Mouse (Mus musculus) ovary, postnatal 10 days (tissue): ENCODE data around the gene Gnai3.

ENCODE experiments used
- DNase-seq: peaks from one replicate; pipeline ENCODE4 v3.0.0; 2022; ENCODE audit warnings: low spot score

Gene Gnai3

DNA sequence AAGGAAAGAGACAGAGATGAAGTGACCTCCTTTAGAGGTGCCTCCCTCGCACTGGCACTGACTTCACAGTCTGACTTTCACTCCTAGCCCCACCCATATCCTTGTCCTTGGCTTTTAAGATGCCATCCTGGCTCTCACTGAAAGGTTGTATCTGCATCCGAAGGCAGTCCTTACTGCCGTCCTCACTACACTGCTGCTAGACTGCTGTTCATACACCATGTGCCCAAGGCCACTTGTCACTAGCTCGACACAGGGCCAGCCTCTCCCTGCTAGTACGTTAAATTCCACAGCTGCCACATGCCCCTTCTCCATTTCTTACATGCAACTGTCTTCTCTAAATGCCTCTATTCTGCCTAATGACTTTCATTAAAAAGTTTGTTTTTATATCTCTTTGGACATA lies 34.6 kb downstream of the Gnai3 start:
- DNase-seq = no peak

DNA sequence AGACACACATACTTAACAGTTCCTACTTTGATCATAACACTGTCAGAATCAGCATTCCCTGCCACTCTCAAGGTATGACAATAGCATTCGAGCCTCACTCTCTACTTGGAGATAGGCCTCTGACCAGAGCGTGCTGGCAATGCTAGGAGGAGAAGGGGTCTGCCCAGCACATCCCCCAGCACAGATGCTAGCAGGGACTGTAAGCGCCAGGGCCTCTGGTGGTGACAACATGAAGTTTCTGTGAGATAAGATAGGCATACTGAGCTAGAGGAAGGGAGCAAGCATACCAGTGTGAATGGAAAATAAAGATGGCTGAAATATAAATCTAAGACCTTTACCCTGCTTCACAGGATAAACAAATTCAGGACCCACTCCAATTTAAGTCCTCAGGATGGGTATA lies 40.7 kb downstream of the Gnai3 start:
- no peak for DNase-seq

DNA sequence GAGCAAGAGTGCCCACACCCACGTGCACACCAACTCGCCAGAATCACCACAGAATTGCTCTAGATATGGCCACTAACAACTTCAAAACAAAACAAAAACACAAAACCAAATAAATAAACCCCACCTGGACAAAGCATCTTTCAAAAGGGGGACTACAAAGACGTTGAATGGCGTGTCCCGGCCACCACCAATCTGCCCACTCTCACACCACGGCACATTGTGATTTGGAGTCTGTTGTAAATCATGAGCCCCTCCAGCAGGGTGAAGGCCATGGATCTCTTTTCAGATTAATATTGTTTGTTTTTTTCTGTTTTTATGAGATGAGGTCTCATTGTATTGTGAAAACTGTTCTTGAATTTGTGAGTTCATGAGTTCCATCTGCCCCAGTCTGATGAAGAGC lies 43.9 kb downstream of the Gnai3 start:
- no peak for DNase-seq

DNA sequence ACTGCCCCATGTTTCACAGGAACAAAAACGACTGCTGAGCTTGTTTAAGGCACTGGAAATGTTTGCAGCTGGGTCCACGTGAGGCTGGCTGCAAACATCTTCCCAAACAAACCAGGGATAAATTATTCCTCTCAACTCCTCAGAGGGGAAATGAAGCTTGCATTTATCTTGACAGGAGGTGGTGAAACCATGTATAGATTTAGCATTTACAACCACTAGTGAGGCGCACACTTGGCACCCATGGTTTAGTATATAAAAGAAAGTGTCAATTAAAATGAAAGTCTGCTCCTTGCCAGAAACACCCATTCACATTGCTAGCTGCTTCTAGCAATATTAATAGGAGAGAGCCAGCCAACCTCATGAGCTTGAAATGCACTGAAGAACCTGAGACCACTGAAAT lies 44.4 kb downstream of the Gnai3 start:
- DNase-seq = no peak

DNA sequence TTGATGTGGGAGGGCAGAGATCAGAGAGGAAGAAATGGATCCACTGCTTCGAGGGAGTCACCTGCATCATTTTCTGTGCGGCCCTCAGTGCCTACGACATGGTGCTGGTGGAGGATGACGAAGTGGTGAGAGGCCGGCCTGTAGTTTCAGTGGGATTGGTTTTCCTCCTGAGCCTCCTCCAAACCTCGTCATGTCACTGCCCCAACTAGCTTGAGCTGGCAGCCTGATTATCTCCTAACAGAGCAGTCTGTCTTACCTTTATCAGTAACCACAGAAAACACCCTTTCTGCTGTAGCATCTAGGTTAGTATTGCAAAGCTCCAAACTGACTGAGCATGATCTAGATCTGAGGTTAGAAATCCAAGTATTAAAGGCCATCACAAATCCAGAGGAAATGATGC lies 47.6 kb downstream of the Gnai3 start:
- DNase-seq = no peak

DNA sequence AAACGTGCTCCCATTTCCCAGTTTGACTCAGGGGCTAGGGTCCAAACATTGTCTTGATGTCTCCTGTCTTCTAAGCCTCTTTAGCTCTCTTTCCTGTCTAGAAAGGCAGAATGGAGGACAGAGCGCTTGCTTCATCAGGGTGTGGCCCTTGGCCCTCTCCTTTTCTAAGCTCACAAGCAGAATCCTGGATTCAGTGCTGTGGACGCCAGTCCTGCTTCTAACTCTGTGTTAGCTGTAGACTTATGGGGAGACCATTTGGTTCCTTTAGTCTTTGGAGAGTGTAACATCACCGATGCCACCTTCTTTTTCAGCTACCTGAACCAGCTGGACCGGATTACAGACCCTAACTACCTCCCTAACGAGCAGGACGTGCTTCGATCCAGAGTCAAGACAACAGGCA lies 48.3 kb downstream of the Gnai3 start:
- no peak for DNase-seq

DNA sequence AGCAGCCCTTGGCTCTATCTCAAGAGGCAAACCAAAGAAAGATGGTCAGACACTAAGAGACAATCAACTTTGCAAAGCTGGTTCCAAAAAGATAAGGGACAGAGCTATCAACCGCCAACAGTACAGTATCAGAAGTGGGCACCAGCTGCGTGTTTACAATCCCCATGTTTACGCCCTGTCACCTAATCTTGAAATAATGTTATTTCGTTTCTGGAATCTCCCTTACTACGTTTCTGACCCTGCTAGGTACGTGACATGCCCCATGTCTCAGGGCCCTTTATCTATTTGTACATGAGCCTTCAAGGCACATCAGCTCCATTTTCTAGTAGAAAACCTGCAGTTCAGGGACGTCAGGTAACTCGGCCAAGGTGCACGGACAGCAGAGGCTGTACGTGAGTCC lies 49.2 kb downstream of the Gnai3 start:
- DNase-seq = no peak

DNA sequence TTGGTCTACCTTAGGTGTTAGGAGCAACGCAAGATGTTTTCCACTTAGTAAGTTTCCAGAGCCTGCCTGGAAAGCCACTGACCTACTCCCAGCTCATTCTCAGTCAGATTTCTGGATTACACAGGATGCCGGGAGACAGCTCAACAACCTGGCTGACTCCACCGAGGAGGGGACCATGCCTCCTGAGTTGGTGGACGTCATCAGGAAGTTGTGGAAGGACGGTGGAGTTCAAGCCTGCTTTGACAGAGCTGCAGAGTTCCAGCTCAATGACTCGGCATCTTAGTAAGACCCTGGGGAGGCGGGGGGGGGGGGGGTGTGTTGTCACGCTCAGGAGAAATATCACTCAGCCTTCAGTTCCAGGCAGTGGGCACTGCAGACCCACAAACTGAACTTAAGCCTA lies 49.7 kb downstream of the Gnai3 start:
- no peak for DNase-seq

DNA sequence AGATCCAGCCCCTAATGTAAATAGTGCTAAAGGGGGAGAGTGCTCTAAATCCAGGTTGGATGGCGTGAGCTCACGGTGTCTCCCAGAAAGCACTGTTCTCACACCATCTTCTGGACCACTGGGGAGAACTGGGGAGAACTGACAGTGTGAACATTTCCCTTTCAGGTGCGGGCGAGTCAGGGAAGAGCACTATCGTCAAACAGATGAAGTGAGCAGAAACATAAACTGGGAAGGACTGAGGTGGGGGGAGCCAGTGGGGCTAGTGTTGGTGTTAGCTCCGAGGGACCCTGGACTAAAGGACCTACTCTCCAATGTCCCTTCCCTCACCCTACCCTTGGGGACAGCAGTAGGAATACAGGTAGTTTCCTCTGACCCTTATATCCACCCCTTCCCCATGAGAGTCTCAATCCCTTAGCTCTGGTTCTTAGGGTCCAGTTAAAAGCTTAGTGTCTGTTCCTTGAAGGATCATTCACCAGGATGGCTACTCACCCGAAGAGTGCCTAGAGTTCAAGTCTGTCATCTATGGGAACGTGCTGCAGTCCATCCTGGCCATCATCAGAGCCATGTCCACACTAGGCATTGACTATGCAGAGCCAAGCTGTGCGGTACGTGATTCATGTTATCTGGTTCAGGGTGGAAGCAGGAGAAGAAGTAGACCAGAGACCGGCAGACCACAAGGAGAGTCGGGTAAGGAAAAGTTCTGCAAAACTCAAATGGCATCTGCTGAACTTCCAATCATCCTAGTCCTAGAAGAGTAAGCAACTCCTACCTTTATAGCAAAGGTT lies 50.8 kb downstream of the Gnai3 start:
- no peak for DNase-seq

DNA sequence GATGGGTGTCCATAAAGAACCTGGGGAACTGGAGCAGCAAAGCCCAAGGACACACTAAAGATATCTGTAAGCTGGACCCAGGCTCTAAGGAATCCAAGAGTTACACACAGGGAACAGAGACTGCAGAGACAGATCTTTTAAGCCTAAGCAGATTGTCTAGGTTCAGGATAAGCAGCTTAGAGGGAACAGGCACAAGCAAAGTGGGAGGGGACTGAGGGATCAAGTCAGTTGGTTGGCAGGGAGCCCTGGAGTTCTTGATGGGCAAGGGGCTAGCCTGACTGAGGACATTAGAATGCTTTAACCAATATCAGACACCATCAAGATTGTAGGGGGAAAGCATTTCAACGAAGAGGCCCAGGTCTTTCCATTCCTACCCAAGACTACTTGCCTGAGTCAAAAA lies 51.8 kb downstream of the Gnai3 start:
- DNase-seq = no peak

DNA sequence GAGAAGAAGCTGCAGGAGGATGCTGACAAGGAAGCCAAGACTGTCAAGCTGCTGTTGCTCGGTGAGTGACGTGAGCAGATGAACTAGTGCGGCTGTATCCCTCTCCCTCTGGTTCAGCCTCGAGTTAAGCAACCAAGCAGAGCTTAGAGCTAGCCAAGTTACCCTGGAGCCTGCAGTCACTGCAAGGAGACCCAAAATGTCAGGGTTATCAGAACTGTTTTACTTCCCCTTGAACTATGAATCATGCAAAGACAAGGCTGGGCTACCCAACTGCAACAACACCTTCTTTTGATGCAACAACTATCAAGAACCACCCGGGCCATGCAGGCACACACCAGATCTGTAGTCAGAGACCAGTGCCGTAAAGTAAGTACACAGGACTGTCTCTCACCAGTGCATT lies 52.6 kb downstream of the Gnai3 start:
- DNase-seq = no peak

DNA sequence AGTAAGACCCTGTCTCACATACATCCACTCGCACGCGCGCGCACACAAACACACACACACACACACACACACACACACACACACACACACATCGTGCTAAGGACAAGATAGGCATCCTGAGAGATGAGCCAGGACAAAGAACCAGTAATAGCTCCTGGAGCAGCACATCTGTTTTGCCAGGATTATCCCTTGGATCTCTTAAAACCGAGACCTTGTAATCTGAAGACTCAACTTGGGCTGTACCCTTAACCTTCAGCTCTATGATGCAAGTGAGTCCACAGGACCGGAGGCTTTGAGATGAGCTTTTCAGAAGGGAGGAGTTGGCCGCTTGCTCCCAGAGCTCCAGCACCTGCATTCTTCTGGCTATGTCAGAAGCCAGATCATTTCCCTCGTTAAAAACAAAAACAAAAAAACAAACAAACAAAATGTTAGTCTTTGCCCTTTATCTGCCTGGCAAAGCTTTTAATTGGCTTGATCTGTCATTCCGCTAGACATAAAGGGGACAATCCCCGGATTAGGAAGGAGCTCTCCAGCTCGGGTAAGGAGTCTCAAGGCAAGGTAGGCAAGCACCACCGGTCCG lies 53.3 kb downstream of the Gnai3 start, which contains the start of gene Gnat2:
Gene Gnat2, plus strand, starts transcription at position 254 of the 580 bp plus-strand sequence.
- DNase-seq = no peak

DNA sequence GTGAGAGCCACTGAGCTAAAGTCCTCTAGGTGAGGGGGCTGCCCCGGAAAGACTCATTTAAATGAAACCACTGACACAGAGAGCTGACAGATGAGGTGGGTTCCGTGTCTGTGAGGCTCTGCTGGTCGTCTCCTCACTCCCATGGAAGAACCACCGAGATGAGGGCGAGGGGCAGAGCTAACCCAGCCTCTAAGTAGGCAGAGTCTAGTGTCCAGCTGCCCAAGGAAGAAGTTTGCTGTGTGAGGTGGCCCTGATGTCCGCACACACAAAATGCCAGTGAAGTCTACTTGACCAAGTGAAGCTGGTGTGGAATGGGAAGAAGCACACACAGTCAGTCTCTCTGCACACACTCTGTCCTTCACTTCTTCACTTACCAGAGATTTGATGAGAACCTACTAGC lies 53.9 kb downstream of the Gnai3 start:
- no peak for DNase-seq

DNA sequence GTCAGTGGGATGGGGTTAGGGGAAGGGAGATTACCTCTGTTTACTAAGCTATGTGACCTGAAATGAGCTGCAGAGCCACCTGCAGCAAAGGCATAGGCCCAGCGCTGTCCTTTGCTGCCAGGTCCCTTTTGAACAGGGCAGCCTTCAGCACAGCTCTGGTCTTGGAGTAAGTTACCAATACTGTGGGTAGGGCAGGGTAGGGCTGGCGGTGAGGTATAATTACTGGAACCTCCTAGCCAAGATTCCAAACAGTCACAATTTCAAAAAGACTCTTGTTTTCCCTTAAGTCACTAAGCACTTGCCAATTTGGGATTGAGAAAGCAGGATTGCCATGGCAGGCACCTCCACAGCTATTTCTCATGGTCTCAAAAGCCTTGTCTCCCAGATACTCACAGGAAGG lies 55.4 kb downstream of the Gnai3 start:
- no peak for DNase-seq

DNA sequence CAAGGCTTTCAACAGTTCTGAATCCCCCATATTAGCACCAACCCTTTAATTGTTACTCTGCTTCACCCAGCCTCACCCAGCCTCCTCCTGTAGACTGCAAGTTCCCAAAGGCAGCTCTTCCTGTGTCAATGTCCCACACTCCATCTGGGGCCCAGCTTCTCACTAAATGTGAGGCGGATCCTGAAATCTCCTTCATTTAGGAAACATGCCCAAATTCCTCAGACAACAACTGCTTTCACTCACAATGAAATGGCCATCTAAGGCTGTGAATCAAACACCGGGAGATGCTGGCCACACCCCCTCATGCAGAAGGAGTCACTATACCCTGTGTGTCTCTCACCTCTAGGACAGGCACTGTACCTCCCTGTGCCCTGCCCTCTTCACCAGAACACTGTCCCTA lies 56.0 kb downstream of the Gnai3 start:
- no peak for DNase-seq

DNA sequence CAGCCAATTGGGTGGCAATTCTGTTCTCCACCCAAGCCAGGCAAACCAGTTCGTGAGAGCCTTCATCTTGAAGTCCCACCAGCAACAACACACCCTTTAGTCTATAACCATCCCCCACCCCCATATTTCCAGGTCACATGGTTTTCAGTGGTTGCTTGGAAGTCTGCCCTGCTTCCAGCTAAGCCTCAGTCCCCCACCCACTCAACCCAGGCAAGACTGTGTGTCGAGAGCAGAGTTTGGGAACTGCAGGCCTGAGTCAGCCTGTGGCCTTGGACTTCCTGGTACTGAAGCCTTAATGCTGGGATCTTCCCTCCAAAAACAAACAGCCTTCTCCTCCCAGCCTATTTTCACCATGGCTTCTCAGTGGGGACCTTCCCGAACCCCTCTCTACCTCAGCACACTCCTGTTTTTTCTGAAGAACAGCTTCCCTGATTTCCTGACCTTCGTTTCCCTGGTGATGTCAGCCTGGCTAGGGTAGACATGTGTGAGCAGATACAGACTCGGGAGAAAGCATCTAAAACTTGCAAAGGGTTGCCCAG lies 57.0 kb downstream of the Gnai3 start:
- no peak for DNase-seq

DNA sequence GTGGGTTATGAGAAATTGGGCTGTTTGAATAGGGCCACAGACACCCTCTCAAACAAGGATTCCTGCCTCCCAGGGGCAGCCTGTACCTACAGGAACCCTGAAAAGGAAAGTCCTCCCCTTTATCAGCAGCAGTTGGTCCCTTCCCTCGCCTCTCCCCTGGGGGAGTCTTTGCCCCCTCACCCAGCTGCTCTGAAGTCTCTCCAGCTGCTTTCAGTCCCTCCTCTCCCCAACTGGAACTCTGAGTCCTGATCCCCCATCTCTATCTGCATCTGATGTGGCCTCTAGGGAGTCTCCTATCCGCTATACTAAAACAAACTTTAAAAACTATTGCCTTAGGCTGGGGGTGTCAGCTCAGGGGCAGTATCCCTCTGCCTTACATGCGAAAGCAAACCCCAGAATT lies 58.6 kb downstream of the Gnai3 start:
- no peak for DNase-seq

DNA sequence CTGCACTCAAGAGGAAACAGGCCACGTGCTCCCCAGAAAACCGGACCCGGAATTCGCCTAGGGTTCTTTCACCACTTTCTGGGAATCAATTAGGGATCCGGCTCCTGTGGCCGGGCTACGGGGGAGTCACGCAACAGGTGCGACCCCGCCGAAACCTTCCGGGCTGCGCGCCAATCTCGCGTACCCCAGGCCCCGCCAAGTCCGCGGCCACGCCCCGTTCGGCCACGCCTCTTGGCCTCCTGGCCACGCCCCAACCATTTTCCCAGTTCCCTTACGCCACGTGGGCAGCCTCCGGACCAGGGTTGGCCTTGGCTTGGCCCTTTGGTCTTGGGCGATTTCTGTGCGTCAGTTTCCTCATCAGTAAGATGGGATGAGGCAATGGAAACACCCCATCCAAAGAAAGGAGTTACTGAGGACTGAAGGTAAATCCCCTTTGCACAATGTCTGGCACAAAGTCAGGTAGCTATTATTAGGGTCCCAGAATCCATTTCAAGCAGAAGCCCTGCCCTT lies 59.4 kb downstream of the Gnai3 start, which contains the start of gene Ampd2:
Gene Ampd2, minus strand, starts transcription at position 182 of the 510 bp plus-strand sequence.
- DNase-seq = peak; percentile 66

DNA sequence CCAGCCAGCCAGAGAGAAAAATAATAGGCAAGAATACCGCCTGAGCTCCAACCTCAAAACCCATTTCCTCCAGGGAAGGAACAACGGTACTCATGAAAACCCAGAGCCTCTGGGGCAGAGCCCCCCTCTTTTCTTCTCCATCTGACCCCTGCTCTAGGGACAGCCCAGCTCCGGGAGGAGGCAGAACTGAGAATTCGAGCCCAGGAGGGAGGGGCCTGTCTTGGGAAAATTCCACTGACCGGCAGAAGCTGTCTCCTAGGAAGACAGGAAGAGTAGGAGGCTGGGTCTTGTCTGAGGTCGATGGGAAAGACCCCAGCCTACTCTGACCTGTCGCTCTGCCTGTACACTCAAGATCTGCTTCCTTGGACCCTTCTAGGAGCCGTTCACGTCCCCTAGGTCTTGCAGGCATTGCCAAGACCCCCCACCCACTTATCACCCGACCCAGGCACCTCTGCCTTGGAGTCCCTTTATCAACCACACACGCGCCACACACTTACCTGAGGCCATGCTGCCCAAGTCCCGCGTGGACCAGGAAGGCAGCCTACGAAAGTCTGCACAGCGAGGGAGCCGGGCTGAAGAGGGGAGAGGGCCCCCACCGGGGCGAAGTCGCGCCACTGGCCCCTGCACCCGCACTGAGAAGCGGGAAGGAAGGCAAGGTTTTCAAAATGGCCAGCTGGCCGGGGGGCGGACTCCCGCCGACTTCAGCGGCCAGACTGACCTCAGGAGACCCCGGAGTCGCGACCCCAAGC lies 60.1 kb downstream of the Gnai3 start:
- peak; percentile 53 for DNase-seq

DNA sequence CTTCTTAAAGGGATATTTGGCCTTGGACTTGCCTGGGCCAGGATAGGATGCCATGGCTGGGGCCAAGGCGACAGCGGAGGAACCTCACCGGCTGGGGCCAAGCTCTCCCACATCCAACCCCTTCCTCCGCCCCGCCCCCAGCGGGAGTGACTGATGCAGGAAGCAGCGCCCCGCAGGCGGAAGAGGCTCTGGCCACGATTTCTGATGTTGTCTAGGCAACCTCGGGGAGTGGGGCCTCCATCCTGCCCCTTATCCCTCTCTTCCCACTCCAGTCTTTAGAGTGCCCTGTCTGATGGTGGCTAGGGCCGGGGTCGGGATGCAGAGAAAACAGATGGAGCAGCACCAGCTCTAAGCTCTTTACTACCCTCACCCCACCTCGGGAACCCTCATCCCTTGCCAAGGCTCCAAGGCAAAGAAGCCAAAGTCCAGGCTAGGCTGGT lies 60.6 kb downstream of the Gnai3 start:
- DNase-seq = peak; percentile 85

DNA sequence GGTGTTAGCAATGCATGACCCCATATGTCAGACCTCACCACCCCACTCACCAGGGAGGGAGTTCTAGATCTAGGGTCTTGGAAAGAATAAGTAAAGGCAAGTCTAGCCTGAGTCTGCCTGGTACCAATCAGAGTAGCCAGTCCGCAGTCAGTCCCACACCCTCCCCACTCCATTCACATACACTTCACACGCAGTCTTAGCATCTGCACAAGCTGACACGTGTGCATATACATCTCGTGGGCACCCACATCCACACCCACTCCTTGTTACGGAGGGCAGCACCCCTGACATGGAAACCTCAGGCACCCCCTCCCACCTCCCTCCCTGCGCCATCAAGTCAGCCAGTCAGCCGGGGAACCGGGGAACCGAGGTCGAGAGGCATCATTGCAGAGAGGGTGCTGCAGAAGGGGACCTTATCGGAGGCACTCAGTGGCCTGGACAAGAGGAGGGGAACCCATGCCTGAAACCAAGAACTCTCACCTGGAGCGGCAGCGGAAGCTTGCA lies 61.1 kb downstream of the Gnai3 start:
- no peak for DNase-seq

DNA sequence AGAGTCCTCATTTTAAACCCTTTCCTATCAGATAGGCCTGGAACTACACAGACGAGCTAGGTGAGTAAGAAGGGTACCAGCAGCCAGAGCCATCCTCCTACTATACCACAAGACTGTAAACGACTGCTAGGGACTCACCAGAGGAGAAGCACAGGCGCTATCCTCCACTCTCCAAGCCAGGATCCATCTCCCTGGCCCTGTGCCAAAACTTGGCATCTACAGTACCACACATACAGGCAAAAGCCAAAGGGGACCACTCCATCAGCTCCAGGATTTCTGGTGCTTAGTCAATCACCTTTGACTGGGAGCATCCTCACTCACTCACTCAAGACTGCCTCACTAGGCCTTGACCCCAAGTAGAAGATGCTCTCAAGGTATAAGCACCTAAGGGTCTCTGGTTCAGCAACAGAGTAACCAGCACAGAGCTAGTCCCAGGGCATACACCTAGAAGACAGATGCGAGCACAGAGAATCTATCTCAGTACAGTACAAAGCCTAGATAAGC lies 62.0 kb downstream of the Gnai3 start:
- DNase-seq = no peak
